Mouse (Mus musculus) heart, adult 8-10 months (tissue): ENCODE measurements around the gene Aoc3. TPM values are rescaled to one million over a fixed set of nuclear protein-coding genes. Genes with fewer than 3 reads are reported as not detected.
"Not testable (repeated sequence)": the region's sequence is repeated elsewhere in the genome, so short reads cannot be mapped to it uniquely, and the experiment has no call there.

Experiments used
- DNase-seq: peaks from one replicate; pipeline ENCODE4 v3.0.0; 2022; ENCODE audit warnings: low spot score
- total RNA-seq, 4 experiments: library from RNA; stranded (reverse); gene quantifications; 2 replicates each; pipeline ENCODE4 v1.2.4; 2022

Gene Aoc3
- total RNA-seq, 4 experiments from 2014 or later, result 7.1 to 9.2 (median 8.5) TPM

DNA sequence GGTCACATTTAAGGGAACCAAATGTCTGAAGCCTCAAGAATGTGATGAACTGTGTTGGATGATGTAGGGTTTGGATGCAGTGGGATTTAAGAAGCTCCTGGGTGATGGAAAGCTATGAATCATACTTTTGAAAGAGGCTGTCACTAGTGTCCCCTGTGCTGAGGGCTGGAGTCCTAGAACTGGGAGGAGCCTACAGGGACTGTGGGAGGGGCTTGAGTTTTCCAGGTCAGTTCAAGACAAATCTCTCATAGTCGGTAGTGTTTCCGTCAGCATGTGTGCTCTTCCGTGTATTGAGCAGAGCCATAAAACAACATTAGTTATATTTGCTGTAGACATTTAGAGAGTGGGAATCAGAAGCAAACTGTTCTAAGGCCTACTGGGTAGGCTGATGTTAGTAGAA, 3.1 kb upstream of the Aoc3 start:
- DNase-seq, result no peak

DNA sequence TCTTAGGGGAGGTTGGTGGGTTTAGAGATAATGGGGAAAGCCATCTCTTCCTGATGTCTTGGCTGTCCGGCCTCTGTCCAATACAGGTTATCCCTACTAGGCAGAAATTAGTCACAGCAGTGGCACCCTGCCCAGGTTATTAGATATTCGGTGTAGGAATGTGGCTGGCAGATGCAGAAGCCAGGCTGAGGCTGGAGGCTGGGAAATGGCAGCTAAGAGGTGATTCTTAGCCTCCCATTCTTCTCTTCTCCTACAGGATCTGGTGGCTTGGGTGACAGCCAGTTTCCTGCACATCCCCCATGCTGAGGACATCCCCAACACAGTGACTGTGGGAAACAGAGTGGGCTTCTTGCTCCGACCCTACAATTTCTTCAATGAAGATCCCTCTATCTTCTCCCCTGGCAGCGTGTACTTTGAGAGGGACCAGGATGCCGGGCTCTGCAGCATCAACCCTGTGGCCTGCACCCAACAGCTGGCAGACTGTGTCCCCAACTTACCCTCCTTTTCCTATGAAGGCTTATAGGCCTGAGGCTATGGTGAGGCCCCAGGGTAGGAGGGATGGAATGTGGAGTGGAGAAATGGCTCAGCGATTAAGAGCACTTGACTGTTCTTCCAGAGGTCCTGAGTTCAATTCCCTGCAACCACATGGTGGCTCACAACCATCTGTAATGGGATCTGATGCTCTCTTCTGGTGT, 1.3 kb upstream of the Aoc3 start:
- DNase-seq, result peak; percentile 34

DNA sequence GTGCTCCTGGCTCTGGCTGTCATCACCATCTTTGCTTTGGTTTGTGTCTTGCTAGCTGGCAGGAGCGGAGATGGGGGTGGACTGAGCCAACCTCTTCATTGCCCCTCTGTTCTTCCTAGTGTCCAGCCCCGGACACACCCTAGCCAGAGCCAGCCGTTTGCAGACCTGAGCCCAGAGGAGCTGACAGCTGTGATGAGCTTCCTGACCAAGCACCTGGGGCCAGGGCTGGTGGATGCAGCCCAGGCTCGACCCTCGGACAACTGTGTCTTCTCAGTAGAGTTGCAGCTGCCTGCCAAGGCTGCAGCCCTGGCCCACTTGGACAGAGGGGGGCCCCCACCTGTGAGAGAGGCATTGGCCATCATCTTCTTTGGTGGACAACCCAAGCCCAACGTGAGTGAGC, 556 bp downstream of the Aoc3 start:
- DNase-seq, result not testable (repeated sequence)

DNA sequence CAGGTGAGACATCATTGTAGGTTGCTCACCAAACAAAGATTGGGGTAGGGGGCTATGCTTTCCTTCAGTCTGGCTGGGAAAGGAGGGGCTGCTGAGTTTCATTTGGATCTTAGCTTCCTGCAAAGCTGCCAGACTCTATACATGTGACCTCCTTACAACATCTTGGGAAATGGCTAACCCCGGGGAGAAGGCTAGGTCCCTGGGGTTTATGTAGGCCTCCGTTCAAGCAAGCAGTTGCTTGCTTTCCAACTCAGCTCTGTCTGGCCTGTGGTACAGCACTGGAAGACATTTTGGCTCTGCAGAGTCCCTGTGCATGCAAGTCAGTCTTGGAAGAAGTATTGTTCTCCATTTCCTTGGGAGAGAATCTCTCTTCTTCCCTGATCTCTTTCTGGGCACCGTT, 2.1 kb downstream of the Aoc3 start:
- DNase-seq, result peak; percentile 36

DNA sequence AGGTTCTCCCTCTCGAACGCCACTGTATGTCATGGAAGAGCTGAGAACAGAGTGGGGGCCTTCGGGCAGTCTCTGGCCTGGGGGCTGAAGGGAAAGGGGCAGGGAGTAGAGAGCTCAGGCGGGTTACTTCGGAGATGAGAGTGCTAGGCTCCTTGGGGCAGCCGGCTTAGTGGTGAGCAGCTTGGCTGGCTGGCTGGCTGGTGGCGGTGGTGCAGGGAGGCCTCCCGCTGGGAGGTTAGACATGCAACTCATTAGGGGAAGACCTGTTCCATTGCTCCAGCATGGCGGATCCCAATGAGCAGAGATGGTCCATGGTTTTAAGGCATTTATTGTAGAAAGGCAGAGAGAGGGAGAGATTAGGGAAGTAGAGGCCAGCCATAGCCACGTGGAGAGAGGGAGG, 3.6 kb downstream of the Aoc3 start:
- DNase-seq, result no peak

DNA sequence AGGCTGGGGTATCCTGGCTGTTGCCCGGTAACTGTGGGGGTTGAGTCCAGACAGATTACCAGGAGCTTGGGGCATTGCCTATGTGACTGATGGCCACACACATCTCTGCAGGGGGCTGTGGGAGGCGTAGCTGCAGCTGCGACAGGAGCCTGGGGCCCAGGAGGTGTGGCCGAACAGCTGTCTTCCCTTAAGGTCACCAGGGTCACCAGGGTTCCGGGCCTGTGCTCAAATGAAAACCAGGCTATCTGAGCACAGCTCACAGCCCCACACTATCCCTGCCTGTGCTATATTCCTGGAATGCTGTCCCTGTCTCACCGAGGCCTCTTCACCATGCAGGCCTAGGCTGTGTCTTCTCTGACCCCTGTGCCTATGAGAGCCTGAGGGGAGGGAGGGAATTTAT, 4.1 kb downstream of the Aoc3 start:
- DNase-seq, result no peak

DNA sequence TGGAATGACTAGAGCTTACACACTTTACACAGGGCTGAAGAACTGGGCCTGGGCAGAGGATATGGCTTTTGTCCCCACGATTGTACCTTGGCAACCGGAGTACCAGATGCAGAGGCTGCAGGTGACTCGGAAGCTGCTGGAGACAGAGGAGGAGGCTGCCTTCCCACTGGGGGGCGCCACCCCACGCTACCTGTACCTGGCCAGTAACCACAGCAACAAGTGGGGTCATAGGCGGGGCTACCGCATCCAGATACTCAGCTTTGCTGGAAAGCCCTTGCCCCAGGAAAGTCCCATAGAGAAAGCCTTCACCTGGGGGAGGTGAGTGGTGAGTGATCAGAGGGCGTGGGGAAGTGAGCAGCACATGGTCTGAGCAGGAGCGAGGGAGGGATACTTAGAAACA, 5.3 kb downstream of the Aoc3 start:
- no peak for DNase-seq

DNA sequence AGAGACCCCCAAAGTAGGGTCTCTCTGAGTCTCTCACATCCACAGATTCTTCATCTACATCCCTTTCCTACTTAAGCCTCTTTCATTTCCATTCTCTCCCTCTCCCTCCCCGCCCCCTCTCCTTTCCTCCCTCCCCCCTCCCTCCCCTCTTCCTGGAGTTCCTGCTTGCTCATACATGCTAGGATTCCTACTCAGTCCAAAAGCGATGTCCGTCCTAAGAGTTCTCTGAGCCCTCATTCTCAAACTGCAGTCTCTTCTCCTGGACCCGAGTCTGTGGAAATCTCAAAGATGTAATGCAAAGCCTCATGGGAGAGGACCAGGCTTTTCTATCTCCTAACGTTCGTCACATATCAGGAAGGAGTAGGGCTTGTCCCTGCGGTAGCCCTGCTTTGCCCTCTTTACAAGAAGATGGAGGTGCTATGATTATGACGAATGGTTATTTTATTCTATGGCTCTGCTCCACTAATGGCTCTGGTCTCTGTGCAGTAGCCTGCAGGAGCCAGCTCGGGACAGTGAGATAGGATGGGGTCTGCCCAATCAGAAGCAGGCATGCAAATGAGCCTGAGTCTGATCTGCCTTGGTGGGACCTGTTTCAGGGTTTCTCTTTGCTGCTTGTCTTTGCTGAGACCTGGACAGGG, 7.8 kb downstream of the Aoc3 start:
- DNase-seq, result no peak

DNA sequence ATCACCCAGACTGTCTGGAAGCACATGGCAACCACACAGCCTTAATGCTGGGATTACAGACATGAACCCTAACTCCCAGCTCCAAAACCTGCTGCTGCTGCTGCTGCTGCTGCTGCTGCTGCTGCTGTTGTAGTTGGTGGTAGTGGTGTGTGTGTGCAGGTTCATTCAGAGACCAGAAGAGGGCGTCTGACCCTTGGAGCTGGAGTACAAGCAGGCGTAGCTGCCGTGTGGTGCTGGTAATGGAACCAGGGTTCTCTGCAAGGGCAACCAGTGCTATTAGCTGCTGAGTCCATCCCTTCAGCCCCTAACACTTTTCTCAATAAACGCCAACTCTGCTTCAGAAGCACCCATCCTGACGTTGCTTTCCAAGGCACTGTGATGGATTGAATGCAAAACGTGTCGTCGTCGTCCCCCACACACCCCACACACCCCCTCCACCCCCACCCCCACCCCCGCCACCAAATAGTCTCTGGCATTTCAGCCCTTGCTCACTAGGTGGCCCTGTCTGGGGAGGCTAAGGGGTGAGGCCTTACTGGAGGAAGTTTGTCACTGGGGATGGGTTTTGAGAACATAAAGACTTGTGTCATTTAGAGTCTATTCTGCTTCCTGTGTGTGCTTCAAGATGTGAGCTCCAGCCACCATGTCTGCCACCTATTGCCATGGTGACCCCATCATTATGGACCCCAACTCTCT, 16.8 kb downstream of the Aoc3 start:
- no peak for DNase-seq

DNA sequence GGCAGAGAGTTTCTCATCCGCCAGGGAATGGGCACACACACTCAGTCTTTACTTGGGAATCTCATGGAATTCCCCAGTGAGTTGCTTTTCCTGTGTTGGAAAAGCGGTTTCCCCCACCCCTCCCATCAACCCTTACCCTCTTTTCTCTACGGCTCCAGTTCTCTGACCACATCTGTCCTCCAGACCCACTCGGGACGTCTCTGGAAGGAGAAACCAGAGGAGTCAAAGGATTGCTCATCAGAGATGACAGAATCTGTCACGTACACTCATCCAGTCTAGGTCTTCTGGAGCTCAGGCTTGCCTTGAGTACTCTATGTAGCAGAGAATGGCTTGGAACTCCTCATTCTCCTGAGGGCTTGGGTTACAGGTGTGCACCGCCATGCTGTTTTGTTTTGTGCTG, 18.4 kb downstream of the Aoc3 start:
- no peak for DNase-seq

DNA sequence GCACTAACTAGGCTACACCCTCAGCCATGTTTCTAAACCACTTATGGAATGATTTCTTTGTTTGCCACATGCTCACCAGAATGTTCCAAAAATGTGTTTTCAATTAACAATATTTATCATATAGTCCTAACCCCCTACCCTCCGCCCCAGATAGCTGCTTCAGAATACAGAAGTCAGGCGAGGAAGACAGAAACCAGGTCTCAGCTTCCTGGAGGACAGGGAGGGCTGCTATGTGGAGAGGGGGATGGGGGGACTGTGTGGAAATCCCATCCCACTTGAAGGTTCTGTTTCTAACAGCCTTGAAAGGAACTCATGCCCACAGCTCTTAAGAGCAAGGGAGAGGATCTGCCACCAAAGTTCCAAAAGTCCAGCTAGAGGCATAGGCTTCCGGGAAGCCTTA, 18.8 kb downstream of the Aoc3 start:
- no peak for DNase-seq

DNA sequence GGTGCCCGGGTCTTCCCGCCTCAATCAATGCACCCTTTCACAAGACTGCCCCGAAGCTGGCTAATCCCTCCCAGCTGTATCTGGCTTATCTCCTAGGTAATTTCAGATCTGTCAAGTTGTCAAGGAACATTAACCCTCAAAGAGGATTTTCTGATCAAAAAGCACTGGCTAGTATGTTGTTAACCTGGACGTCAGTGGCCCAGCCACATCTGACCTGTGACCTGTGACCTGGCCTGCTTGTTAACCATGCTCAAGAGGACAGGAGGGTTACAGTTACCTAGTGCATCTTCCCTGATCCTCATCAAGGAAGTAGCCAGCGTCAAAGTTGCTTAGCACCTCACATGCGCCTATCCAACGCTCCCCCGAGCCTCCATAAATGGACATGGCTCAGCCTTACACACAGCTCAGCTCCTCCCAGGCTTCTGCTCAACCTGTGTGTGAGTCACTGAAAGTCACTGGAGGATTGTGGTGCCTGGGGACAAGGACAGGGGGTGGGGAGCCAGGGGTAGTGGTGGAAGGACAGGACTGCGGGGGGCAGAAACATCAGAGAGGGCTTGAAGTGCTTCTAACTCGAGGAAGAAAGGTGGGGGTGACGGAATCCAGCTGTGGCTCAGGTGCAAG, 20.8 kb downstream of the Aoc3 start:
- DNase-seq, result no peak

DNA sequence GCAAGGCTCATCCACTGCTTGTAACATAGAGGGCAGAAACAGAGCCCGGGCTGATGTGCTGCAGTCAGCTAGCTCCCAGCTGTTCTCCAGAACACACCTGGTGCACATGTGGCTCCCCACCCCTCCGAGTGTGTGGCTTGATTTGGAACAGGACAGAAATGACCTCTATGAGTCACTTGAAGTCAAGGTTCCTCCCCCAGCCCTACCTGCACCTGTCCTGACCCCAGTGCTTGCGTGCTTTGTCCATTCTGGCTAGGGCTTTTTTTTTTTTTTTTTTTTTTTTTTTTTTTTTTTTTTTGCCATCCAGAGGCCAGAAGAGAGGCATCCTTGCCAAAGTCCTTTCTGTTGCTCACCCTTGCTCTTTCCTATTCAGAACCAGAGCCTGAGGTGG, 21.3 kb downstream of the Aoc3 start:
- no peak for DNase-seq

DNA sequence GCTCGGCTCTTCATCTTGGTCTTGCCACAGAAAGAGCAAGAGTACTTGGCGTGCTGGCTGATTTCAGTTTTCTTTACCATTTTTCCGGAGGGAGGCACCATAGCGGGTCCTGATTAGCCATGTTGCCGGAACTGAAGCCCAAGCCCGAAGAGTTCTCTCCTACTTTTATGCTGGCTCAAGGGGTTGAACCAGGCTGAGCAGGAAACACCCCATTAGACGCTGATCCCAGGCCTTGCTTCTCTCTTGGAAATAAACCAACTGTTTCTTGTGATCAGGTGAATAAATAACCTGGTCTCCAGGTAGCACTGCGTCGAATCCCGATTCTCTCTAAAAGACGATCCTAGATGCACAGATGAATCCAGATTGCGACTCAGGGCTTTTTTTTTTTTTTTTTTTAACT, 23.0 kb downstream of the Aoc3 start:
- no peak for DNase-seq

DNA sequence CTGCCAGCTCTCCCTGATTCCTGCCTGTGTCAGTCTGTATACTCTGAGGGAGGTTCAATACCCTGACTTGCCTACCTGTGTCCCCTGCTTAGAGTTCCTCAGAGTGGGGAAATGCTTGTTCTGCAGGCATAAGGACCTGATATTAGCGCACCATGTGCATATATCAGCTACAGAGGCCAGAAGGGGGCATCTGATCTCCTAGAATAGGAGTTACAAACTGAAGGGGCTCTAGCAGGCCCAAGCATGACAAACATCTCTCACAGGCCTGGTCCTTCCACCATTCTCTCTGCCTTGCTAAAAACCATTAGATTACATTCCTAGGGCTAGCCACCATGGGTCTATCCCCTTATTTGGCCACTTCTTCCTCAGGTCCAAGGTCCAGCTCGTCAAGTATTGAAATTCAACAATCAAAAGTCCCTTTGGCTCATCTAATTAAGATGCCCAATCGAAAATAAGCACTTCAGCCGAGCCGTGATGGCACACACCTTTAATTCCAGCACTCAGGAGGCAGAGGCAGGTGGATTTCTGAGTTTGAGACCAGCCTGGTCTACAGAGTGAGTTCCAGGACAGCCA, 24.1 kb downstream of the Aoc3 start:
- DNase-seq, result no peak

DNA sequence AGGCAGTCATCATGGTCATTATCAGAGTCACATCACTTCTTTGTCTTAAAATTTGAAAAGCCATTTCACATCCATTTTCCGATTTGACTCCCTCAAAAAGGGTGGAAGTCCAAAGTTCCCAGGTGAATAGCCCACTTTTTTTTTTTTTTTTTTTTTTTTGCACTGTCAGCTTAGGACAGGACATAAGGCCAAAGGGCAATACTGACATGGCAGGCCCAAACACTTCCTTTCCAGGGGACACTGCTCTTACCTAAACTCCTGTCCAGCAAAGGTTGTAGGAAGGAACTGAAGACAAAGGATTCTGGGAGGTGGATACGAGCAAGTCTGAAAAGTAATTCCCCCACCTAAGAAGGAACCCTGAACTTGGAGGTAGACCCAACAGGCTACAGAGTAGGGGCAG, 25.5 kb downstream of the Aoc3 start:
- DNase-seq, result no peak

DNA sequence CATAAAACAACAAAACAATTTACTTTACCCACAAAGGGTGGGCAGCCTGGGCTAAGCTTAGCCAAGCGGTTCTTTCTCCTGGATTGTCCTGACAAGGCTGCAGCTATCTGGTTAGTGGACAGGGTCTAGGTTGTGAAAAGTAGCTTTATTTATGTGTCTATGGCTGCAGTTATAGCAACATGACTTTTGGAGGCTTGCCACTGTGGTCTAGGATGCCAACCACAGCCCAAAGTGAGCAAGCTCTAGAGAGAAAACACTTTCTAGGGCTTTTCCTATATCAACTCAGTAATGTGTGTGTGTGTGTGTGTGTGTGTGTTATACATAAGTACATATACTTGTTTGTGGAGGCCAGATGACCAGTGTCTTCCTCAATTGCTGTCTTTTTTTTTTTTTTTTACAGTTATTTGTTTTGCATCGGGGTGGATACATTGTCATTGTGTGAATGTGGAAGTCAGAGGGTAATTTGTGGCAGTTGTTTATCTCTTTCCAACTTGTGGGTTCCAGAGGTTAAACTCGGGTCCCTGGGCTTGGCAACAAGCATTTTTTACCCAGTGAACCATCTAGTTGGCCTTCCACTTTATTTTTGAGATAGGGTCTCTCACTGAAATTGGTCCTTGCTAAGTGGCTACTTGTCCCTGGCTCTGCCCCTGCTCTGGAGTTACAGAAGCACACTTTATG, 27.2 kb downstream of the Aoc3 start:
- no peak for DNase-seq

DNA sequence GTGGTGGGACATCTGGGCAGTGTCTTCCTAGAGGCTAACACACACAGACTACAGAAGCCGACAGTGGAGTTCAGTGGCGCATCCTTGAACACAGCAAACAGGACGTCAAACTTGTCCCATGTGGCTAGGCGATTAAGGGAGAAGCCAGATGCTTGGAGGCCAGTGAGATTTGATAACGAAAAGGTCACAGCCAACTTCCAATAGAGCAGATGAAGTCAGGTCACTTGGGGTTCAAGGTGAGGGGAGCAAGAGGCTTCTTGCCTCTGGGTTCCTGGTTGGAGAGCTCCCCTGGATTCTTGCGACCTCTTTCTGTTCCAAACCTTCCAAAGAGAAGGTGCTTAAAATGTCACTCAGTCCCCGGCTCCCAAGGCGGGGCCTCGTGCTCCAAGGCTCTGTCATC, 29.4 kb downstream of the Aoc3 start:
- DNase-seq, result peak; percentile 18

DNA sequence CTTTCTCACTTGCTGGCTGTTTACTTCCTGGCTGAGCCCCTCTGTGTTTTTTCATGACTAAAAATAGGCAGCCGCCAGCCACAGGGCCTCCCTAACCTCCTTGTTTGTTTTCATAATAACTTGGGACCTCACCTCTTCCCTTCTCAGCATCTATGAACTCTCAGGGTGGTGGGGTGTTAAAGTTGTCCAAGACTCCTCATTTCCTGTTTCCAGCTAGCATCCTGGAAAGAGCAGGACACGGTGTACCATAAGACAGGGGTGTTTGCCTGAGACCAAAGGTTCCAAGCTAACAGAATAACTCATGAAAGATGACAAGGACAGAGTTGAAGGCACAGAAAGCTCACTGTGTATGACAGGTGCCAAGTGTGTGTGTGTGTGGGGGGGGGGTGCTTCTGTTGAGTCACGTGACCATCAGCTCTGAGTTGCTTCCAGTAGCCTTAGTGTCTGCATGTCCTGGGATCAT, 30.3 kb downstream of the Aoc3 start:
- peak; percentile 49 for DNase-seq

DNA sequence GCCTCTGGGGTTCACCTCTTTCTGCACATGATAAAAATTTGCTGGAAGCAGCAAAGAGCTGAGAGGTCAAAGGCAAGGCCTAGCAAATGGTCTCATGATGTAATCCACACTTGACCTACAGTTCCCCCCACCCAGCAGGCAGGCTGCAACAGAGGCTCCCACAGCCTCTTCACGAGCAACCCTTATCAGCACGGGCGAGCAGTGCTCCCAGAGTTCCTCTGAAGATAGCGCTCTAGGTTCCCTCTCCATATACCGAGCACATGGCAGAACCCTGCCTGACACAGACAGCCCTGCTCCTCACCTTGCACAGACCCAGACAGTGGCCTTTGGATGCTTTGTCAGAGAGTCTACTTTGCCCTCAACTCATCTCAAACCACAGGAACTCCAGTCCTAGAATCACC, 34.1 kb downstream of the Aoc3 start:
- no peak for DNase-seq

DNA sequence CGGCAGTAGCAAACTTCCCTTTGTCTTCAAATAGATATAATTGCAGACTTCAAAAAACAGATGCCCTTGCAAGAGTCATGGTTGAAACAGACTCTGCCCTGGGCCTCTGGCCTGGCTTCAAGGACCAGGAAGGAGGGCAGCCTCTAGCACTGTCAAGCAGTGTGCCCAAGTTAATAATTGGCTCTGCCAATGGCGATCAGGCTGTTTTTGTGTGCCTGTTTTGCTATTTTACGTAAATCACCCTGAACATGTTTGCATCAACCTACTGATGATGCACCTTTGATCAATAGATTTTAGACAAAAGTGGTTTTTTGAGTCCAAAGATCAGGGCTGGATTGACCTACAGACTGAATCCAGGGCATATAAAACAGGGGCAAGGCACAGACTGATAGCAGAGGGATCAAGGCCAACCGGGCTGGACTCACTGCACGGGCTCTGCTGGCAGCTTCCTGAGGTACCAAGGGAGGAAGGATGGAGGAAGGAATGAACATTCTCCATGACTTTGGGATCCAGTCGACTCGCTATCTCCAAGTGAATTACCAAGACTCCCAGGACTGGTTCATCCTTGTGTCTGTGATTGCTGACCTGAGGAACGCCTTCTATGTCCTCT, 37.0 kb downstream of the Aoc3 start, which contains the start of gene G6pc:
TSS of gene G6pc (plus strand) at position 236 of the 610 bp plus-strand sequence.
- no peak for DNase-seq
